Mouse (Mus musculus) bone marrow macrophage, adult 2 months (primary cell): ENCODE results near the gene Rapgef4. TPM values are rescaled to one million over a fixed set of nuclear protein-coding genes. Genes with fewer than 3 reads are reported as not detected.

Experiments
- H3K27ac ChIP-seq: 2 replicates; pipeline ENCODE4 v1.5.1; 2012; ENCODE audit warnings: low read depth, low read length; ENCODE audit not compliant: insufficient read depth
- H3K4me1 ChIP-seq: 2 replicates; pipeline ENCODE4 v1.6.1; 2012; ENCODE audit warnings: low read length; ENCODE audit not compliant: control insufficient read depth, insufficient read depth
- H3K4me3 ChIP-seq: 2 replicates; pipeline ENCODE4 v1.5.1; 2012; ENCODE audit warnings: mild to moderate bottlenecking, low read length, moderate library complexity; ENCODE audit not compliant: insufficient read depth
- CTCF ChIP-seq: IDR thresholded peaks from 2 replicates; pipeline ENCODE4 v1.5.1; 2012; ENCODE audit warnings: low read depth, mild to moderate bottlenecking, low read length, moderate library complexity
- POLR2A ChIP-seq: IDR thresholded peaks from 2 replicates; pipeline ENCODE4 v1.6.1; 2012; ENCODE audit warnings: mild to moderate bottlenecking, low read depth, low read length, borderline replicate concordance
- polyA plus RNA-seq: library from polyadenylated mRNA; stranded (reverse); fragments of >200 nt; gene quantifications from 2 replicates; pipeline ENCODE4 v1.2.4, GENCODE M21; 2012; ENCODE audit not compliant: missing spikeins, insufficient read depth, insufficient read length

Gene Rapgef4
- polyA plus RNA-seq, 1 experiment: not detected

DNA sequence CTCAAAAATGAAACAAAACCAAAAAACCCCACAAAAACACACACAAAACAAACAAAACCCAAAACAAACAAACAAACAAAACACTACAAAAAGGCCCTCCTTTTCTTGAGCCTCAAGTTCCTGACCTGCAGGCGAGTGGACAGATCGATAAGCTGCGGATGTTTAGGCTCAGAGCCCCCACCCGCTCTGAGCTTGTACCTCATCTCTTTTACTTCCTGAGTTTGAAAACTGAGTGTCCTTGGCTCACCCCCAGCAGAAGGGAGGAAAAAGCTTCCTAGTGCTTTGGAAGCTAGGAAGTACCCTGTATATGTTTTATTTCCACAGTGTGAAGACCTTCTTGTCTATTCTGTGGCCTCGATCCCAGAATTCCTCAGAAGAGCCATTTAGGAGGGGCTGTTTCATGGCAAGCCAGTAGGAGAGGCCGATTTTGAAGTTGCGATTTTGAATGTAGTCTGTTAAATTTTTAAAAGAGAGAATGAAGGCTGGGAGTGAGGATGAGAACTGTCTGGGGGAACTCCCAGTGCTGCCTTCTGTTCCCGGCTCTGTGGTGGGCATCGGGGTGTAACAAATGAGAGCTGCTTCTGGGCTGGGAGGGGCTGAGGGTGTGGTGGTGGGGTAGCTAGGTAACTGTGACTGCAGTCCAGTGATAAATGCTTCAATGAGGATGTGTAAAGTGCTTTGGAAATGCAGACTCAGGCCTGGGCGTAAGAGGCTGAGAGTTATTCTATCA is 2.0 kb downstream of the Rapgef4 start:
- Histone ChIP-seq H3K4me3 (no peak overlapping the region), H3K27ac (no peak overlapping the region)

DNA sequence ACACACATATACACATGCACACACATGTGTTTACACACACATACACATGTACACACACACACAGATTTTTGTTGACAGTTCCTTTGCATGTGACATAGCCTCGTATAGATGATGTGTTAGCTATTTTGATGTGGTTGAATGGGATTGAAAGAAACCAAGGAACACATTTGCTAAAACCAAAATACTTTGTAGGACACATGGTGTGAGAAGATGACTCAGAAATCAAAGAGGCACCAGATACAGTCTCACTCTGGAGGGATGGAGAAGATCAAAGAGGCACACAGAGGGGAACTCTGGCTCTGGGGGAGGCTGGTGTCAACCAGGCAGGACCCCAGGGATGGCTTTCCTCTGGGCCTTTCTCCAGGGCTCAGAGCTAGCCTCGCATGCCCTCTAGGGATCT is 4.7 kb downstream of the Rapgef4 start:
- TF ChIP-seq POLR2A (no peak), CTCF (no peak)
- Histone ChIP-seq H3K27ac (no peak overlapping the region), H3K4me1 (no peaks in the 10 kb centered on the region), H3K4me3 (no peak overlapping the region)

More for the DNA sequence above, 2.0 kb downstream of the Rapgef4 start:
- TF ChIP-seq POLR2A (no peak), CTCF (no peak)
- H3K4me1 ChIP-seq: no peaks in the 10 kb centered on the region

DNA sequence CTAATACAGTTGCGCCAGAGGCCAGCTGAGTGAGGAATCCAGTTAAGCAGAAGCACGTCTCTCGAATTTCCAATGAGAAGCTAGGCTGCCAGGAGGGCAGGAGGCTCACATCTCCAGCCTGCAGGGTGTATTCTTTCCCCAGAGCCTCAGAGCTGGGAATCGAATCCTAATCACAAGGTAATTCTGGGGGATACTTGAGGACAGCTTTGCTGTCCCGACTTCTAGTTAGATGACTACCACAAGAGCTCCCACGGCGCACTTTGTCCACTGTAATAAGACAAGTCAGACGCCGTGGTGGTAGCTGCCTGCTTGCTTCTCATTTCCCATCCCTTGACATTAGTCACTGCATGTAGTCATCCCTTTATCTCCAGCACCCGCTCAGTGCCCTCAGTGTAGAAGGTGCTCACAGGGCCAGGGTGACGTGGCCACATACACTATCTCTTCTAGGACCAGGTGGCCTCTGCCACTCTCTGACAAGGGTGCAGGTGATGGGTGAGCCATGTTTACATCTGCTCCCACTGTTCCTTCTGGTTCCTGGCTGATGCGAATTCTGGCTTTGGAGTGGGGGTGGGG is 5.3 kb downstream of the Rapgef4 start:
- Histone ChIP-seq H3K4me1 (no peaks in the 10 kb centered on the region), H3K4me3 (no peak overlapping the region), H3K27ac (no peak overlapping the region)
- TF ChIP-seq POLR2A (no peak), CTCF (no peak)

DNA sequence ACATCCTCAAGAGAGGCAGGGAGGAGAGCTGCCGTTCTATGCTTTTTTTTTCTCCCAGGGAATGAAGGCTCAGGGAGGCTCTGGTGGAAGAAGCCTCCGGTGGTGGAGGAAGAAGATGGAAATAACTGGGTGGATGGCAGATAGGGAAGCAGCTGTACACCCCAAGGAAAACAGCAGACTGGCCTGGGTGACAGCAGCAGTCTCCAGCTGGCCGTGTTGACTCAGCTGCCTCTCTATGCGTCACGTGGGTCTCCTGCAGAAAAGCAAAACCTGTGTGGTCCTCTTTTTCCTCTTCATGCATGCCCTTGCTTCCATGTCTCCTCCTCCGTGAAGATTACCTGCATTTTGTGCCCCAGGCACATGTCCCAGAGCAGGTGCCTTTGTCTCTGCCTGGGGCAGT is 7.5 kb downstream of the Rapgef4 start:
- no peak for TF ChIP-seq POLR2A
- no peak for TF ChIP-seq CTCF
- Histone ChIP-seq H3K4me1 (no peaks in the 10 kb centered on the region), H3K27ac (no peak overlapping the region), H3K4me3 (no peak overlapping the region)

DNA sequence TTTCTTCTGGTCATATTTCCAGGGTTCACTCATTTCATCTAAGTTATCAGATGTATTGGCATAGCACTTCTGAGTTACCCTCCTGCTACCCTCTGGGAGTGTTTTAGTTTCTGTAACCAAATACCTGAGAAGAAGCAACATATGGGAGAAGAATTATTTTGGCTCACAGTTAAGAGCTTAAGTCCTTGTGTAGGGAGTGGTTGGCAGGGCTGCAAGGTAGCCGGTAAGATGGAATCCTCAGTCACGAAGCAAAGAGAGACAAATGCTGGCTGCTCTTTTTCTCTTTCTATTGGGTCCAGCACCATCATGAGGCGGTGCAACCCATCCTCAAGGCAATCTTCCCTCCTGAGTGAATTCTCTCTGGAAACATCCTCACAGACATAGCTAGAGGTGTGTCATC is 11.1 kb downstream of the Rapgef4 start:
- no peak overlapping the region for H3K27ac ChIP-seq
- no peaks in the 10 kb centered on the region for H3K4me1 ChIP-seq
- TF ChIP-seq POLR2A (no peak), CTCF (no peak)
- H3K4me3 ChIP-seq: no peak overlapping the region

DNA sequence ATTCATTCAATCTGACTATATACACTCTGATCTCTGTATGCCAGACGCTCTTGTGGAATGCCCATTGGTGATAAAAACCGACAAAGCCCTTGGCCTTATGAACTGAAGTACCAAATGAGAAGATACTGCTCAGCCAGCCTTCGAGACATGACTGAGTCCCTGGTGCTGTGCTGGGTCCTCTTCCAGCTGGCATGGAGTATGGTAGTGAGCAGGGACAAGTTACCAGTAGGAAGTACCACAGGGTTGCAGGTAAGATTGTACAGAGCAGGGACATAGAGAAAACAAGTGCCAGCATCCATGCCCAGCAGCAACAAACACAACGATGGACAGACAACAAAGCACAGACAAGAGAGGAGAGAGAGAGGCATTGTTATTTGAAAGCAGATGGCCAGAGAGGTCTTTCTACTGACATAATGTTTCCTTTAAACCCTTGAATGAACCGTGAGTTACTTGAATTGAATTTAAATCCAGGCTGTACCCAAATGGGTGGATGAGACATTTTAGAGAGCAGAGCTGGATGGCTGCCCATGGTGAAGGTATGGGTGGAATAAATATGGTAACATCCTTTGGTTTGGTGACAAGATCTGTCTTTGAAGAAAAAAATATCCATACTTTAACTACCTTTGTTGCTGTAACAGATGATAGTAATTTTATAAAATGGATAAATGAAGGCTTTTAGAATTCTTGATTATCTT is 12.8 kb downstream of the Rapgef4 start:
- H3K27ac ChIP-seq: no peak overlapping the region
- TF ChIP-seq CTCF (no peak), POLR2A (no peak)
- H3K4me1 ChIP-seq: no peaks in the 10 kb centered on the region
- H3K4me3 ChIP-seq: no peak overlapping the region

DNA sequence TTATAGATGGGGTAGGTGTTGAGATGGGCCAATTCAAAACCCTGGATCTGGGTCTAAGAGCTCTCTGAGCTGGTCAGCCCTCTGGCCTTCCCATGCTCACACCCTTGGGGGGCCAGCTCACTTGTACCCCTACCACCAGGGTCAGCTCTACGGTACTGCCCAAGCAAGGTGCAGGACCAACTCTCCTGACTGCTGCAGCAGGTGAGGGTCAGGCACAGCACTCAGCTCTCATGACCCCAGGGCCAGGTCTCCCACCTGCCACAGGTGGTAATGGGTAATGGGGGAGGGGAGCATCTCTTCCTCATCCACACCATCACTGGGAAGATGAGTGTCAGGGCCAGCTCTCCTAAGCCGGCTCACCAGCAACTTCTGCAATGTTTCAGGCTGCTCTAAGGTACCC is 17.5 kb downstream of the Rapgef4 start:
- TF ChIP-seq CTCF (no peak), POLR2A (no peak)

DNA sequence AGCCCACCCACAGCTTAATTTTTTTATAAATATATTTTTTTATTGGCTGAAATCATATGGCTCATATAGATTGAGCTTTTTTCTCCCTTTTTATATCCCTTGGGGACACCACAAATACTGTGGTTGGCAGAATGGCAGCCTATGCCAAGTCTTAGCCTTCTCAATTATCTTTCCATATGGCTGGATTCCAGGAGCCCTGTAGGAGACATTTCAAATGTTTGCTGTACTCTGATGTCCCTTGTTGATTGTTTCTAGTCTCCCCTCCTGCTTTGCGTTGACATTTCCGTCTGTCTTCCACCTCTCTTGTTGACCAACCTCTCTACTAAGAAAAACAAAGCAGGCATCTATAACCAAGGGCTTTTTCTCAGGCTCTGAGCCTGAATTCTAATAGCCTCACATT is 19.1 kb downstream of the Rapgef4 start:
- TF ChIP-seq POLR2A (no peak), CTCF (no peak)
- no peaks in the 10 kb centered on the region for H3K4me1 ChIP-seq
- no peak overlapping the region for H3K27ac ChIP-seq
- H3K4me3 ChIP-seq: no peak overlapping the region

More for the DNA sequence above, 17.5 kb downstream of the Rapgef4 start:
- Histone ChIP-seq H3K4me3 (no peak overlapping the region), H3K27ac (no peak overlapping the region), H3K4me1 (no peaks in the 10 kb centered on the region)

DNA sequence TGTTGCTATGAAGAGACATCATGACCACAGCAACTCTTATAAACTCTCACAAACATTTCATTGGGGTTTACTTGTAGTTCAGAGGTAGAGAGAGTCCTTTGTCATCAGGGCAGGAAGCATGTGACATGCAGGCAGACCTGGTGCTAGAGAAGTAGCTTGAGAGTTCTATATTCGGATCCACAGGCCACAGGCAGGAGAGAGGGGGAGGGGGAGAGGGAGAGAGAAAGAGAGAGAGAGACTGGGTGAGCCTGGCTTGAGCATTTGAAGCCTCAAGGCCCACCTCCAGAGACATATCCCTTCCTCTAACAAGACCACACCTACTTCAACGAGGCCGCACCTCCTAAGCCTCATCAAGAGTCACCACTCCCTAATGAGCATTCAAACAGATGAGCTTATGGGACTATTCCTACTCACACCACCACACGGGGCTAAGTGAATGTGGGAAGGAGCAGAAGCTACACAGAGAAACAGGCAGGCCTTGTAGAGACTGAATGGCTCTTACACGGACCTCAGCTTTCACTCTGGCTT is 21.9 kb downstream of the Rapgef4 start:
- H3K27ac ChIP-seq: no peak overlapping the region
- TF ChIP-seq CTCF: no peak
- TF ChIP-seq POLR2A: no peak
- H3K4me3 ChIP-seq: no peak overlapping the region
- H3K4me1 ChIP-seq: no peaks in the 10 kb centered on the region

DNA sequence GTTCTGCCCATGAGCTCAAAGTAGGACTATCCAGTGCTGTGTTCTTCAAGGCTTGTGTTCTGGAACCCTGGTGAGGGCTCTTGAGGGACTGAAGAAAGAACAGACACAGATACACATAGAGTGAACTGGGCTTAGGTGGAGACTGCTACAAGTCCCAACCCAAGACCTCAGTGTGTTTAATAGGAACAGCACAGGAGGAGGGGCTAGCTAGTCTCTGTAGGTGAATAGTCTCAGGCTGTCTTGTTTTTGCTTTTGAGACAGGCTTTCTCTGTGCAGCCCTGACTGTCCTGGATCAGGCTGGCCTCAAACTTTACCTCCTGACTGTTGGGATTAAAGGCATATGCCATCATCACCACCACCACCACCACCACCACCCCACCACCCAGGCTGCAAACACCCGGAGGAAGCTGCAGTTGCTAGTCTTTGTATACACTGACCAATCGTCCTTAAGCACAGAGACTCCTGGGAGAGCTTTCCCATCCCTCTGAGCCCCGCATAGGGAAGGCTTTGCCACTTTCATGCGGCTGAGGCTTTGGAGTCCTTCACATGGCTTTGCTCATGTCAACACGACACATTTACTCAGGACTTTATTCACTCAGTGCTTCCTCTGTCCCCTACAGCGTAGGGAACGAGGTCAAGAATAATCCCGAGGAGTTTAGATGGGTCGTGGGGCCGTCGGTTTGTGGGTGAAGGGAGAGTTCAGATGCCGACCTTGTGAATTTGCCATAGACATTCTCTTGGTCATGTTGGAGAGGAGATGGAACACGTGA is 22.9 kb downstream of the Rapgef4 start:
- no peaks in the 10 kb centered on the region for H3K4me1 ChIP-seq
- no peak for TF ChIP-seq POLR2A
- no peak for TF ChIP-seq CTCF
- H3K27ac ChIP-seq: no peak overlapping the region
- no peak overlapping the region for H3K4me3 ChIP-seq
